Mouse (Mus musculus): ENCODE measurements around the gene Colgalt2.
A peak's percentile ranks its signal among the peaks of the same experiment; 100 is the strongest.
"Not testable (repeated sequence)": the region's sequence is repeated elsewhere in the genome, so short reads cannot be mapped to it uniquely, and the experiment has no call there.

Gene Colgalt2

DNA sequence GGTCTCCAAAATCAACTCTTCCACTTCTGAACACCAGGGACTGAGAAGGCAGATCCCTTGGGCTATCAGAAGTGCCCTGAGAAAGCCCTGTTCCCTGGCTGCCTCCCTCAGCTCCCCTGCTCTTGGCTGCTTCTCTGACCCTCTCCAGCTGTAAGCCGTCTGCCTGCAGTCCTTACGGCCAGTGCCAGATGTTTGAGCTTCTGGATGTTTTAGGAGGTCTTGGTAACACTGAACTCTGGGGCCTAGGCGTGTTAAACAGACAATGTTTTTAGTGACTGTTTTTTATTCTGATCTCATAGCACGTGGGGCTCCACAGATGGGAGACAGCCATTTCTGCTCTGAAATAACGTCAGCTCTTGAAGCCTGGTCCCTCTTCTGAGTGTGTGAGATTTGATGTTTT lies 18.0 kb downstream of the Colgalt2 start:
- peak in 1 of 2 experiments; percentile 14 for DNase-seq

- no peak for DNase-seq
Observed at GRCm38 (mm10) chr1:152422295-152422694, 22.7 kb downstream of the Colgalt2 start.

DNA sequence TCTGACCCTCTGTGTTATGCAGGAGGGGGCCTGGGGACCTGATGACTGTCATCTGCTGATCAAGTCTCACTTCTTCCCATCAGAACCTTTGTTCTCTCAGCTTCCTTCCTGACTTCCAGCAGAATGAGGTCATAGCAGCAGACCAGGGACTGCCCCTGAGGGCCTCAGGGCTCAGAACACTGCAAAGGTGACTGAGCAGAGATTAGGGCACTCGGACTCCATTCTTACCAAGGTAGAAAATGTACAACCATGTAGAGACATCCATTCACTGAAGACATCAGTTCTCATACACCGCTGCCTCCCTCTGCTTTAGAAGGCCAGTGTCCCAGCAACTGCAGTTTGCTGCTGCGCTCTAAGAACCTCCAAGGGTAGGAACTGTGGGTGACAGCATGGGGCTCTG lies 23.4 kb downstream of the Colgalt2 start:
- DNase-seq, result no peak

DNA sequence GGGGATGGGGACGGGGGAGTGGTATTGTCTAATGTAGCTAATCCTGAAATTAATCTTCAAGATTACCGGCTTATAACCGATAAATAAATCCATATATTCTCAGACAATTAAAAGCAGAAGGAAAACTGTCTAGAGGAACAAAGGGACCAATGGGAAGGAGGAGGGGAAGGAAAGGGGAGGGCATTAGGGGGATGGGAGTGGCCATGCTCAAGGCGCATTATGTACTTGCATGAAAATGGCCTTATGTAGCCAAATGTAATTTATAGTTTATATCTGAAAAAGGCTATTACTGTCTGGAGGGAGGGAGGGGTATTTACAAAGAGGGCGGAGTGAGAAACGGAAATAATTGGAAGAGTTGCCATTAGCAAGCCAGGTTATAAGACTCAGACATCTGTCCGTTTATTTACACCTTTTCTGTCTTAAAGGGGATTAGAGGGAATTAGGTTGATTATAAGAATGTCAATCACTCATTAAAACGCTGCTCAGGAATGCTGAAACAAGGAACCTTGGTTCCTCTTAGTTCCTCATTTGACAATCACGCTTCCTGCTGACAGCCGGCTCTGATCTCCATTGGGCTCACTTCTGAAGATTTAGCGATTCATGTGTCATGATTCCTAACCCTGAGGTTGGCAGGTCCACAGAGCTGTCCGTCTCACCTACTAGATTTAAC lies 28.4 kb downstream of the Colgalt2 start:
- no peak for DNase-seq

- DNase-seq, result no peak
Observed at GRCm38 (mm10) chr1:152429805-152430204, 30.2 kb downstream of the Colgalt2 start.

- peak; percentile 42 to 57 for DNase-seq
Observed at GRCm38 (mm10) chr1:152434166-152434565, 34.5 kb downstream of the Colgalt2 start.

GRCm38 (mm10) chr1:152437518-152437917 lies 37.9 kb downstream of the Colgalt2 start:
- not testable (repeated sequence) for DNase-seq

DNA sequence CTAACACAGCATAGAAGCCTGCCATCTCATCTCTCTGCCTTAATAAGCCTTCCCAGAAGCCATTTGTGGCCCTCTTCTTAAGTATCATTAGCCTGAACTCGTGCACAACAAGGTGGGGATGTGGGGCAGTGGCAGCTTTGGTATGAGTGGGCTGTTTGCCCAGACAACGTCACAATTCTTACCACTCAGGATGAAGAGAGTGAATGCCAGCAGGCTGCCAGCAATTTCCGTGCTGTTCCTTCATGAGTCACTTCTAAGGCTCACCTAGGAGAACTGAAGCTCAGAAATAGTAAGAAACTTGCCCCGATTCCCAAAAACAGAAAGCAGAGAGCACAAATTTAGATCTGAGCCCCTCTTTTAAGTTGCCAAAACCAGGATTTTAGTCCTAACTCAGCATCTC lies 39.8 kb downstream of the Colgalt2 start:
- no peak for DNase-seq

DNA sequence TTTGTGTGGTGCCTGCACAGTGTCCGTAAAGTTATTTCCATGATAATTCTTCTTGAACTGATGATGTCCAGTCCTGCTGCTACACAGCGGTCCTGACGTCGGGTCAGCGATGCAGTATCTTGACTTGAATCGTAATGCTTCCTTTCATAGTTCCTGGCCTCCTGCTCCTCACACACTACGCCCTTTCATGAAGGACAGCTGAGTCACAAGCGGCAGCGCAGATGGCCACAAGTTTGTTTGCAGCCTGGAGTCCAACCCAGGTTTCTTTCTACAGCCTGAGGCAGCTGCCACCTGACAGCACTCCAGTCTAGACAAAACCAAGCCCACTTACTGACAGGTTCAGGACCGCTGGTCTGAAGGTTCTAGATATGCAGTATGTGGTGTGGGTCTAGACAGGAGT lies 40.2 kb downstream of the Colgalt2 start:
- DNase-seq, result no peak

DNA sequence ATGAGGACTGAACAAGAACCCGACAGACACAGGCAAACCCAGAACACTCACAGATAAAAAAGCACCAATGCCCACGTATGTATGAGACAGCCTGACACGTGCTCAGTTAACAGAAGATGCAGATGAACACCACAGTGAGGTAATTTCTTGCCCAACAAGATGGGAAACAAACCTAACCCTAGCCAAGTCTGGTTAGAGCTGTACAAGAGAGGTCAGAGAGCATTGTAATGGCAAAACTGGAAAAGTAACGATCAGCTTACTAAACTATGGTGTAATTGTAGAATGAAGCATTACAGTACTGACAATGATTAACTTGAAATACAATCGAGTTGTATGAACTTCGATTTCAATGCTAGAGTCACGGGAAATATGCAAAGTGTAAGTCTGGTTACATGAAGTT lies 45.0 kb downstream of the Colgalt2 start:
- DNase-seq, result peak in 1 of 2 experiments; percentile 46

DNA sequence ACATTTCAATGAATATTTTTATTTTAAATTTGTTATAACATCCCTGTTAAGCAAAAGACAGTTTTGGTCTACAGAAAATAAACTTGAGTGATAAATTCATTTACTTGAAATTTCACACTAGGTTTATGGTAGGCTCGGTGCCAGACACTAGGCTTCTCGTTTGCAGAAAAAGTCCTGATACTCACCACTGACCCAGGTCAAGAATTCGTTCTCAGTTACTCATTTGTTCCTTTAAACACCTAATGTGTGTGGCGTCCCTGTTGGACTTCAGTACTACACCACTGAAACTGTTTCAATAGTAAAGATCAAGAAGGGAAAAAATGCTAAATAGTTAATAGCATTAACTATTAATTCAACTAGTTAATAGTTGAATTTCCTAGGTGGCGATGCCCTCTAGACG lies 46.3 kb downstream of the Colgalt2 start:
- DNase-seq, result peak; percentile 58 to 73

DNA sequence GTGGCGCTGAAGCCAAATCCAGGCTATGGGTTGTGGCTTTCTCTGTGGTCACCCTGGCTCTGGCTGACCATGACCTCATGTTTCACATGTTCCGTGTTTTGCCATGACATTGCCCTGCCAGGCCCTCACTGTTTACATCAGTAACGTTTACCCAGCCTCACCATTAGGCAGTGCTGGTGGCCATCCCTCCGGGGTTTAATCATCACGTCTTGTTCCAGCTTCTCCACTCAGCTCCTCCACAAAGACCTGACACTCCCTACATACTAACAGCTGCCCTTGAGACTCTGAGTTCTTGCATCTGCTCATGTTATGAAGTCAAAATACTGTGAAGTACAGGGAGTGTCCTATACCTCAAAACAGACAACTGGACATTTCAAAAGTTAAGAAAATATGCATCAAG lies 54.9 kb downstream of the Colgalt2 start:
- DNase-seq, result no peak

- DNase-seq, result no peak
Observed at GRCm38 (mm10) chr1:152455275-152456243, 55.9 kb downstream of the Colgalt2 start.

DNA sequence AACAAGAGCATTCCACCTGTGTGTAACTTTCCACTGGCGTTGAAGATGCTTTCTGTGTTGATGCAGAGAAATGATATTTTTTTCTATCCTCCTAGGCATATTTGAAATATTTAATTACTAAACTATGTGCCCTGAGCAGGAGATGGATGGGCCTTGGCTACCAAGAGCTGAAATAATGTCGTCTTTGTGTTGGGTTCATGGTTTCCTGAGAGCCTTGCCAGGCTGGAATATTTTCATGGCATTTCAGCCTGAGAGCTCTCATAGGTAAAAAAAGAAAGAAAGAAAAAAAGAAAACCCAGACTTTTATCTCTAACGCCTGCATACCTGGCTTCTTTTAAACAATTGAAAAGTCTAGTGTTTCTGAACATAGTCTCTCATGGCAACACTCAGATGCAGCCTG lies 56.6 kb downstream of the Colgalt2 start:
- no peak for DNase-seq

- DNase-seq, result no peak
Observed at GRCm38 (mm10) chr1:152457596-152457995, 58.0 kb downstream of the Colgalt2 start.

DNA sequence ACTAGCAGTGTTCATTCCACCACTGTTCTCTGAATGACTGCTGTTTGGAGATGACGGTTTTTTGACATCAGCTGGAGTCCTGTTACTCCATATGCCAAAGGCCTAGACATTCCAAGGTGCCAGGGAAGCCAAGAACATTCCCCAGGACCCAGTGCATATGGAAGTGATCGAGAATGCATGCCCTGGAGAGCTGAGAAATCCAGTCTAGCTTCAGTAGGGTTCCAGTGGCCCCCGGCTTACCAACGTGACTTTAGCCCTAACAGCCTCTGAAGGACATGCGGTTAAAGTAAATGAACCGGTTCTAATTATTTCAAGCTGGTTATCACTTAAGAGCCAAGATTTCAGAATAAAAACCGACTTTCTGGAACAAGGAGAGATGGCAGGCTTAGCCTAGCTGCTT lies 59.4 kb downstream of the Colgalt2 start:
- DNase-seq, result peak in 1 of 2 experiments; percentile 29

GRCm38 (mm10) chr1:152460931-152461330 lies 61.3 kb downstream of the Colgalt2 start:
- DNase-seq, result no peak

DNA sequence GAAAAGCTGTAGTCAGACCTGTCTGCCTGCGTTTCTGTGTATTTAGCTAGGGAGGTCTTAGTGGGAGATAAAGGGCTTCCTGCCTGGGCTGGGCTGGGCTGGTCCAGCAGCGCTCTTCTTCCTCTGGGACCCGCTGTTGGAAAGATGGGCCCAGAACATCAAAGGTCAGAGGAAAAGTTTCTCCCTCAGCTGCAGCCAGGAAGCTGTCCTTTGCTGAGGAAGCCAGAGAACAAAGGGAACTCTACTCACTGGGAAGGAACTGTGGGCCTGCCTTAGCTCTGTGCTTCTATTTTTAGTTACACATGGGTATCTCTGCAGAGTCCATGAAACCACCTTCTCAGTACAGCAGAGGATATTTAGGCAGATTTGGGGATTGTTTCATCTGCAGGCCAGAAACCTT lies 62.2 kb downstream of the Colgalt2 start:
- DNase-seq, result peak; percentile 46 to 73

- peak in 1 of 2 experiments; percentile 42 for DNase-seq
Observed at GRCm38 (mm10) chr1:152462348-152462747, 62.7 kb downstream of the Colgalt2 start.

GRCm38 (mm10) chr1:152466280-152466679 lies 66.7 kb downstream of the Colgalt2 start:
- peak; percentile 48 to 49 for DNase-seq

GRCm38 (mm10) chr1:152468443-152468842 lies 68.8 kb downstream of the Colgalt2 start:
- no peak for DNase-seq

- DNase-seq, result no peak
Observed at GRCm38 (mm10) chr1:152476126-152476525, 76.5 kb downstream of the Colgalt2 start.

DNA sequence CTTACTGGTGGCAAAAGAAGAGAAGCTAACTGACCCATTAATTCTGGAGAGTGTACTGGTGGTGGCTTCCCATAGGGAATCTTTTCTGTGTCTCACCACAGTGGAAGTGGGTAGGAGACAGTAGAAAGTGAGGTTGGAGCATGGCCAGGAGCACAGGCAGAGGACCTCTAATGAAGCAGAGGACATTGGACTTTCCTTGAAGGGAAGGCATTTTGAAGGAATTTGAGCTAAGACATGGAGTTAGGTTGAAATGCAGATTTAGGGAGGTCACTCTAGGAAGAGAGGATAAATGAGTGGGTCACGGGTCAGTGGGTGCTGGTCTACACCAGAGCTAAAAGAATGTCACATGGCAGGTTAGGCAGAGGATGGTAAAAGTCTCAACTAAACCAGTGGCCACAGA lies 91.2 kb downstream of the Colgalt2 start:
- peak; percentile 66 to 69 for DNase-seq

GRCm38 (mm10) chr1:152492258-152492657 lies 92.6 kb downstream of the Colgalt2 start:
- no peak for DNase-seq
